Mouse (Mus musculus): Measurements from ENCODE around the gene Cdk1. TPM values are rescaled to one million over a fixed set of nuclear protein-coding genes. Genes with fewer than 3 reads are reported as not detected.
A peak's percentile ranks its signal among the peaks of the same experiment; 100 is the strongest.
"Not testable (repeated sequence)": the region's sequence is repeated elsewhere in the genome, so short reads cannot be mapped to it uniquely, and the experiment has no call there.

Cdk1 gene
- polyA plus RNA-seq, 1 experiment from 2014 or later, result 343 TPM

DNA sequence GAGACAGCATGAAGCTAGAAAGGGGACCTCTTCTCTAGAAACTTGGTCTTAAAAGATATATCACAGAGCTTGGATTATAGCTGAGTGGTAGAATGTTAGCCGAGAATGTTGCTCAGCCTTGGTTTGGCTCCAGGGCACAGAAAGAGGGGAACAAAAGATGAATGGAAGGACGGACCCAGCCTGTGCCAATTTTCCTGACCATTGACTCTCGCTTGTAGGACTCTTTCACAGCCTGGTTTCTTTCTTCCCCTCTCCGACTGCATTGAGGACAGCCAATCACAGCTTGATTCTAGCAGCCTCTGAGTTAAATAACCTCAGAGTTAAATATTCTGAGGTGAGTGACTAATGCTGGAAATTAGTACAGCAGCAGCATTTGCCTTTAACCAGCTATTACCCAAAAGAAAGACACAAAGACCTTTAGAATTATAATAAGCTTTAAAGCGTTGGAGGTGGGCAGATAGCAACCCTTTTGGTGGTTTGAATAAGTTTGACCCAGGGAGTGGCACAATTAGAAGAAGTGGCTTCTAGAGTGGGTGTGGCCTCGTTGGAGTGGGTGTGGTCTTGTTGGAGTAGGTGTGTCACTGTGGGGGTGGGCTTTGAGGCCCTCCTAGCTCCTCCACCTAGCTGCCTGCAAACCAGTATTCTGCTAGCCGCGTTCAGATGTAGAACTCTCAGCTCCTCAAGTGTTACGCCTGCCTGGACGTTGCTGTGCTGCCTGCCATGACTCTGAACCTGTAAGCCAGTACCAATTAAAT lies 21.2 kb upstream of the Cdk1 start:
- Histone ChIP-seq H3K4me1 (replicated peaks) (no peaks in the 10 kb centered on the region), H3K27ac (no peak overlapping the region), H3K27me3 (no peaks in the 10 kb centered on the region), H3K4me3 (replicated peaks) (no peak overlapping the region), H3K9ac (no peak overlapping the region), H3K36me3 (no peaks in the 10 kb centered on the region), H3K4me2 (no peak overlapping the region), H3K9me3 (replicated peaks) (no peaks in the 10 kb centered on the region)
- DNase-seq, result no peak
- WGBS (ENCODE audit: insufficient replicate concordance), result 53% methylated on average over 10 of the region's 10 CpGs
- ATAC-seq (ENCODE audit: low read depth), result no peak

DNA sequence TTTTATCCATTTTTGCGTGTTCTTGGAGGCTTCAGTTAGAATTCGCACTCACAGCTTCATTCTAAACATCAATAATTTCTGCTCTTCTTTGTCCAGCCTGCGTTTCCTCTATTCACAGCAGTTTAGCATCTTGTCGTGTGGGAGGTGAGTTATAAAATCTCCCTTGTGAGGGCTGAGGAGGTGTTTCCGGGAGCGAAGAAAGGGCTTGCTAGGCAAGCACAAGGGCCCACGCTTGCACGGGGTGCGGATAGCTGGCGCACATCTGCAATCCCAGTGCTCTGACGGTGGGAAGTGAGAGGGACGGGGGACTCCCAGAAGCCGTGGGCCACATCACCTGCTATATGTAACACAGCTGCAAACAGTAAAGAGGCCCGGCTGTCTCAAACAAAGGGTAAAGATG lies 19.3 kb upstream of the Cdk1 start:
- Histone ChIP-seq H3K36me3 (no peaks in the 10 kb centered on the region), H3K9ac (no peak overlapping the region), H3K27ac (no peak overlapping the region), H3K9me3 (replicated peaks) (no peaks in the 10 kb centered on the region), H3K4me3 (replicated peaks) (no peak overlapping the region), H3K4me2 (no peak overlapping the region), H3K27me3 (no peaks in the 10 kb centered on the region), H3K4me1 (replicated peaks) (no peaks in the 10 kb centered on the region)
- no peak for DNase-seq
- no peak for ATAC-seq (ENCODE audit: low read depth)
- 82% methylated on average over 14 of the region's 14 CpGs for WGBS (ENCODE audit: insufficient replicate concordance)

DNA sequence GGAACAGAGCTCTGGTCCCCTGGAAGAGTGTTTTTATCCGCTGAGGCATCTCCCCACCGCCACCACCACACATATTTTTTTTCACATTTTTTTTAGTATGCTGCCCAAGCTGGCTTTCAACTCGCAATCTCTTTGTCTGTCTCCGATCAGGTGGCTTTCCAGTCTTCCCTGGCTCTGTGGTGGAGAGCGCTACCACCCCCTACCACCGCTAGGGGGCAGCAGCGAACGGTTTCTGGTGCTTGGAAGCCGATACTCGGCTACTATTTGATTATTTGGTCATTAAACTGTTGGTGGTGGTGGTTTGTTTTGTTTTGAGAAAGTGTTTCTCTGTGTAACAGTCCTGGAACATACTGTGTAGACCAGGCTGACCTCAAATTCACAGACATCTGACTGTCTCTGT lies 18.7 kb upstream of the Cdk1 start:
- DNase-seq, result no peak
- H3K4me3 ChIP-seq (replicated peaks), result no peak overlapping the region
- no peak overlapping the region for H3K9ac ChIP-seq
- WGBS (ENCODE audit: insufficient replicate concordance), result 16% methylated on average over 10 of the region's 10 CpGs
- no peaks in the 10 kb centered on the region for H3K4me1 ChIP-seq (replicated peaks)
- H3K27me3 ChIP-seq, result no peaks in the 10 kb centered on the region
- no peaks in the 10 kb centered on the region for H3K9me3 ChIP-seq (replicated peaks)
- ATAC-seq (ENCODE audit: low read depth), result no peak
- H3K36me3 ChIP-seq, result no peaks in the 10 kb centered on the region
- no peak overlapping the region for H3K4me2 ChIP-seq
- no peak overlapping the region for H3K27ac ChIP-seq

DNA sequence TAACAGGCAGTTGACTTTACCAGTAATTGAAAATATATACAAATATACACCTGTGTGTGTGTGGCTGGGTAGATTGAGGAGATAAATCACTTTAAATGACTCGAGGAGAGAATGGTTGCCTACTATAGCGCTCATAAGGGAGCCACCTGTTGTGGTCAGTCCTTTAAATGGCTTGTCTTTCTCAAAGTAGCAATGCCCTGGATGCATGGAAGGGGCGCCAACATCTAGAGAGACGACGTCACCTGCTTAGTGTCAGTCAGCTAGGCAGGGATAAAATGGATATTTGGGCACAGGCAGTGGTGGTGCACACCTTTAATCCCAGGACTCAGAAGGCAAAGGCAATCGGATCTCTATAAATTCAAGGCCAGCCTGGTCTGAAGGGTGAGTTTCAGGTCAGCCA lies 16.6 kb upstream of the Cdk1 start:
- H3K4me2 ChIP-seq, result no peak overlapping the region

DNA sequence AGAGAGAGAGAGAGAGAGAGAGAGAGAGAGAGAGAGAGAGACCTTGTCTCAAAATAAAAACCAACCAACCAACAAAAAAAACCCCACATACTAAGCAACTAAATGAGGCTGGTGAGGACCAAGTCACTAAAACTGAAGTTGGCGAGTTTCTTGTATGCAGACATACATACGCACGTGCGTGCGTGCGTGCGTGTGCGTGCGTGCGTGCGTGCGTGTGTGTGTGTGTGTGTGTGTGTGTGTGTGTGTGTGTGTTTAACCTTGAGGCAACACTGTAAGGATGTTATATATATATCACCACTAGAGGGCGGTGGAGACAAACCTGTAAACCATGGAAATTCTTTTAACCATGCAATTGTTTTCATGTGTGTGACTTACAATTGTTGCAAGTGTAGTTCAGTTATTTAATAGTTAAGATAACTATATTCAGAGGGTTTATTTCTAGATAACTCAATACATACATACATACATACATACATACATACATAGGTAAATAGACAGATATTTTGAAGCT lies 14.2 kb upstream of the Cdk1 start:
- ATAC-seq (ENCODE audit: low read depth), result no peak
- Histone ChIP-seq H3K36me3 (no peaks in the 10 kb centered on the region), H3K27ac (no peak overlapping the region), H3K9me3 (replicated peaks) (no peaks in the 10 kb centered on the region), H3K9ac (no peak overlapping the region), H3K4me1 (replicated peaks) (no peaks in the 10 kb centered on the region), H3K4me2 (no peak overlapping the region), H3K4me3 (replicated peaks) (no peak overlapping the region), H3K27me3 (no peaks in the 10 kb centered on the region)
- 72% methylated on average over 13 of the region's 13 CpGs for WGBS (ENCODE audit: insufficient replicate concordance)
- no peak for DNase-seq

More for the DNA sequence above, 16.6 kb upstream of the Cdk1 start:
- Histone ChIP-seq H3K9ac (no peak overlapping the region), H3K36me3 (no peaks in the 10 kb centered on the region), H3K27me3 (no peaks in the 10 kb centered on the region), H3K27ac (no peak overlapping the region), H3K9me3 (replicated peaks) (no peaks in the 10 kb centered on the region), H3K4me1 (replicated peaks) (no peaks in the 10 kb centered on the region), H3K4me3 (replicated peaks) (no peak overlapping the region)
- 64% methylated on average over 6 of the region's 6 CpGs for WGBS (ENCODE audit: insufficient replicate concordance)
- DNase-seq (no peak), ATAC-seq (ENCODE audit: low read depth) (no peak)

DNA sequence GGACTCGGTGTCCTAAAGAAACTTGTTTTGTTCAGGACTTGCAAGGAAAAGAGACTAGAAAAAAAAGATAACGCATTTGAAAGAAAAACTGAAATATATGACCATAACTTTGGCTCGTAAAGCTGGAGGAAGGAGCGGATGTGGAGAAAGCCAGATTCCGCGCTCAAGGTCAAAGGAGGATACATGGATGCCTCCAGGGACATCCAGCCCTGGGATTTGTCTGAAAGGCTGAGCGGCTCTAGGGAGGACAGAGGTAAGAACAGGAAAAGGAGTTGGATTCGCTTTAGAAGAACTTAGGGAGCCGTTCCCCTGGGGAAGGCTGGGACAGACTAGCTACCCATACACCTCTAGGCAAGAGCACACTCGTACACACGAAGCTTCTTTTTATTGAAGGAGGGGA lies 13.5 kb upstream of the Cdk1 start:
- H3K27ac ChIP-seq, result no peak overlapping the region
- H3K4me1 ChIP-seq (replicated peaks), result no peaks in the 10 kb centered on the region
- no peak overlapping the region for H3K4me3 ChIP-seq (replicated peaks)
- H3K27me3 ChIP-seq, result no peaks in the 10 kb centered on the region
- WGBS (ENCODE audit: insufficient replicate concordance), result 74% methylated on average over 11 of the region's 11 CpGs
- ATAC-seq (ENCODE audit: low read depth), result no peak
- no peaks in the 10 kb centered on the region for H3K36me3 ChIP-seq
- H3K9ac ChIP-seq, result no peak overlapping the region
- DNase-seq, result no peak
- H3K9me3 ChIP-seq (replicated peaks), result no peaks in the 10 kb centered on the region
- no peak overlapping the region for H3K4me2 ChIP-seq

DNA sequence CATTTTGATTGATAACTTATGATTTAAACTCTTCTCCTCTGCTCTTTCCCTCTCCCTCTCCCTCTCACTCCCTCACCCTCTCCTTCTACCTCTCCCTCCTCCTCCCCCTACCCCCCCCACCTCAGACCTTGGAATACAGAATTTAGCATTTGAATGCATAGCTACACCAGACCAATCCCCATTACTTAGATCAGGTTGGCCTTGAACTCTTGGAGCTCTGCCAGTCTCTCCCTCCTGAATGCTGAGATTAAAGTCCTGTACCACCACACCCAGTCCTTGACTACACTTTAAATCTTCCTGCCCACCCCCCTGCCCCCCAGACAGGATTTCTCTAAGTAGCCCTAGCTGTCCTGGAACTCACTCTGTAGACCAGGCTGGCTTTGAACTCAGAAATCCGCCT lies 6.9 kb upstream of the Cdk1 start:
- DNase-seq, result no peak
- 50% methylated on average over 1 of the region's 1 CpGs for WGBS (ENCODE audit: insufficient replicate concordance)
- Histone ChIP-seq H3K36me3 (no peaks in the 10 kb centered on the region), H3K4me2 (no peak overlapping the region), H3K4me3 (replicated peaks) (no peak overlapping the region), H3K9ac (no peak overlapping the region), H3K27ac (no peak overlapping the region), H3K9me3 (replicated peaks) (no peaks in the 10 kb centered on the region; the same call in 1 of the 2 replicates), H3K27me3 (no peaks in the 10 kb centered on the region), H3K4me1 (replicated peaks) (no peaks in the 10 kb centered on the region)
- ATAC-seq (ENCODE audit: low read depth), result no peak

DNA sequence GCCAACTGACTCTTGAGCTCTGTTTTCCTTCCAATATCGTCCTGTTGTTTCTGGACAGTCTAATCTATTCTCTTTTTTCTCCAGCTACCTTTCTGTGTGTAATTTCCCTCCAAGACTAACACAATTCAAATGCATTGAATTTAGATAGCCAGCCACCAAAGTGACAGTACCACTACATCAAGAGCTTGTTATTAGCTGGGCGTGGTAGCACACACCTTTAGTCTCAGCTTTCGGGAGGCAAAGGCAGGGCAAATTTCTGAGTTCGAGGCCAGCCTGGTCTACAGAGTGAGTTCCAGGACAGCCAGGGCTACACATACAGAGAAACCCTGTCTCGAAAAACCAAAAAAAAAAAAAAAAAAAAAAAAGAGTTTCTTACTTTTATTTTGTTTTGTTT lies 345 bp upstream of the Cdk1 start:
- DNase-seq; H3K9me3 ChIP-seq (replicated peaks); H3K27me3 ChIP-seq: not testable (repeated sequence)
- 12% methylated on average over 5 of the region's 5 CpGs for WGBS (ENCODE audit: insufficient replicate concordance)
- Histone ChIP-seq H3K4me2 (peak overlapping the region; percentile 89), H3K4me3 (replicated peaks) (peak overlapping the region; percentile 97), H3K4me1 (replicated peaks) (peaks cover 36% of the 10 kb centered on the region), H3K9ac (peak overlapping the region; percentile 61), H3K27ac (peak overlapping the region; percentile 89), H3K36me3 (peaks cover 31% of the 10 kb centered on the region)
- ATAC-seq (ENCODE audit: low read depth), result peak; percentile 58

DNA sequence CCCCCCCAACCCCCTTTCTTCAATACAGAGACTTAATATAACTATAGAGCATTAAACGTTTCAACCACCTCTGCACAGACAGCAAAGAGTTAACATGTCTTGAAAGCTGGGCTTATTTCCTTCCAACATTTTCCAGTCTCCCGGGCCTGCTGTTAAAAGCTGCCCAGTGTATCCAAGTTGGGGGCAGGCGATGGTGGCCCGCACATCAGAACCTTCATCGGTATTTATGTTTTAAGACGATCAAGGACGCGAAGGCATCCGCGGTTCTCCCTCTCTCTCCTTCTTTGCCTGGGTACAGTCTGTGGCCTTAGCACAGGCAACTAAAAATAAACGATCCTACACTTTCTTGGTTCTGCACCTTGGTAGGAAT lies 911 bp downstream of the Cdk1 start:
- peak overlapping the region; percentile 97 for H3K4me3 ChIP-seq (replicated peaks)
- ATAC-seq (ENCODE audit: low read depth), result no peak
- H3K27ac ChIP-seq, result peak overlapping the region; percentile 89
- no peak for DNase-seq
- H3K27me3 ChIP-seq, result no peaks in the 10 kb centered on the region
- no peaks in the 10 kb centered on the region for H3K9me3 ChIP-seq (replicated peaks)
- H3K36me3 ChIP-seq, result peaks cover 44% of the 10 kb centered on the region
- H3K4me1 ChIP-seq (replicated peaks), result peaks cover 49% of the 10 kb centered on the region
- H3K4me2 ChIP-seq, result peak overlapping the region; percentile 89
- WGBS (ENCODE audit: insufficient replicate concordance), result under 1% methylated on average over 11 of the region's 11 CpGs
- H3K9ac ChIP-seq, result peak overlapping the region; percentile 99

DNA sequence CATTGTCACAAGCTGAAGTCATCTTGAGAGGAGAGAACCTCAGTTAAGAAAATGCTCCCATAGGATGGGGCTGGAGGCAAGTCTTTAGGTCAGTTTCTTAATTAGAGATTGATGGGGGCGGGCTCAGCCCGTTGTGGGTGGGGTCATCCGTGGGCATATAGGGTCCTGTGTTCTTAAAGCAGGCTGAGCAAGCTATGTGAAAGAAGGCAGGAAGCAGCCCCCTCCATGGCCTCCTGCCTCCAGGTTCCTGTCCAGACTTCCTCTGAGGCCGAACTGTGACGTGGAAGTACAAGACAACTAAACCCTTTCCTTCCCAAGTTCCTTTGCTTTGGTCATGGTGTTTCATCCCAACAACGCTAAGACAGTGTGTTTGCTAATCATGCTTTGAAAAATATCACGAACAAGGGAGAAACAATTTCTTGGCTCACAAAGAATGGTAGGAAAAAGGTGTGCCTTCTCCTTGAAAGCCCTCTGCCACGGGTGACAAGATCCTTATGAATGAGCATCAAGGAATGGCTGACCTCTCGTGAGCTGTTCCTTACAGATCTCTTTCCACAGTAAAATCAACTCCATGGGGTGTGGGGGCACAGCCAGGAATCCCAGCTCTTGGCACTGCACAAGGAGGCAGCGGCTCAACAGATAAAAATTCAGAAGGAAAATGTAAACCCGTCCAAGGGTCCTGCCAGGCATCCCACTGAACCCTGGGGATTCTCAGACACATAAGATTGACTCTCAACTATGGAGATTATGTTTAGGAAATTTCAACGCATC lies 1.5 kb downstream of the Cdk1 start:
- ATAC-seq (ENCODE audit: low read depth) (no peak), DNase-seq (no peak)
- no peaks in the 10 kb centered on the region for H3K9me3 ChIP-seq (replicated peaks)
- no peaks in the 10 kb centered on the region for H3K27me3 ChIP-seq
- peaks cover 49% of the 10 kb centered on the region for H3K36me3 ChIP-seq
- 7% methylated on average over 12 of the region's 12 CpGs for WGBS (ENCODE audit: insufficient replicate concordance)
- peak overlapping the region; percentile 99 for H3K9ac ChIP-seq
- peak overlapping the region; percentile 89 for H3K27ac ChIP-seq
- H3K4me2 ChIP-seq, result peak overlapping the region; percentile 89
- H3K4me1 ChIP-seq (replicated peaks), result peaks cover 53% of the 10 kb centered on the region
- peak overlapping the region; percentile 97 for H3K4me3 ChIP-seq (replicated peaks)

DNA sequence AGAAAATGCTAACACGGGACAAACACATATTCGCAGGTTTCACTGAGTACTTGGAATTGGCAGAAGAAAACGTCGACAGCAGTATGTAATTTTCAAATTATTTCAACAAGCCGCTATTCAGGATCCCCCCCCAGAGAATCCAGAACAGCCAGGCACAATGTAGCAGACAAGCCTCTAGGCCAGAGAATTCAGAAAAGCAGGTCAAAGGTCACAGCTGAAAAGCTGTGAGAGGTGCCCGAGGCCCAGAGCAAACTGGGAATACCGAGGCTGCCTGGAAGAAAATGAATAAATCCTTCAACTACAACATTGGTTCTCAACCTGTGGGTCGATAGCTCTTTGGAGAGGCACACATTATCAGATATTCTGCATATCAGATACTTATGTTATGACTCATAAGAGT lies 4.5 kb downstream of the Cdk1 start:
- DNase-seq, result no peak

More for the DNA sequence above, 4.5 kb downstream of the Cdk1 start:
- no peak for ATAC-seq (ENCODE audit: low read depth)
- Histone ChIP-seq H3K27me3 (no peaks in the 10 kb centered on the region), H3K36me3 (peaks cover 79% of the 10 kb centered on the region), H3K4me1 (replicated peaks) (peaks cover 65% of the 10 kb centered on the region), H3K9me3 (replicated peaks) (no peaks in the 10 kb centered on the region), H3K4me3 (replicated peaks) (no peak overlapping the region), H3K27ac (no peak overlapping the region), H3K9ac (no peak overlapping the region), H3K4me2 (peak overlapping the region; percentile 26; the same call in 1 of the 2 replicates)
- 85% methylated on average over 8 of the region's 8 CpGs for WGBS (ENCODE audit: insufficient replicate concordance)
